ENCODE assay signal across 9 mouse cellular contexts in the genomic region with DNA sequence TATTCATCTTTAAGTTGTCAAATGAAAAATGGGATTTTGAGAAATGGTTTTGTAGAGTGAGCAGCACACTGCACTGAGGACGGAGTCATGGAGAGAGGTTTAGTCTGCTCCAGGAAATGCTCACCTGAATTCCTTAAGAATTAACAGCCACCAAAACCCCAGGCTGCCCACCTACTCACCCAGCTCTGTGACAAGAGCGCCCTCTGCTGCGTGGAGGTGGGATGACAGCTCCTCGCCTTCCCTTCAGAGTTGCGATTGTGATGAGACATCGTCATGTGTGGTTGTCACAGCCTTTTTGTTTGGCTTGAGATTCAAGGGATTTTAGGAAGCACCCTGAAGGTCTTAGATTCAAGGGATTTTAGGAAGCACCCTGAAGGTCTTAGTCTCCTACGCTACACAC. TPM values are rescaled to one million over a fixed set of nuclear protein-coding genes. Genes with fewer than 3 reads are reported as not detected.
DNase-seq lines count a peak whose midpoint lies in the region; ATAC-seq lines count a peak whose summit lies in the region.
"Had no signal": no experiment of that assay in that cellular context is flagged by ENCODE, and none has a peak within 500 bp of the region (broad histone marks: within the 10 kb centered on the region; RNA-seq: fewer than 3 reads in every experiment).

No protein-coding gene starts in this region.

- H3K4me1 ChIP-seq in forebrain, embryonic 11.5 days (replicated peaks; ENCODE audit: control insufficient read depth, insufficient read depth, low read length): peaks cover 8% of the 10 kb centered on the region; the same call in 1 of the 2 replicates
- H3K4me1 ChIP-seq in forebrain, embryonic 16.5 days (replicated peaks; ENCODE audit: control insufficient read depth, insufficient read depth, low read length): no peaks in the 10 kb centered on the region; the same call in 1 of the 2 replicates
- 0 out of 2 replicates have a peak, but pooled peaks cover 2% of the 10 kb centered on the region for H3K4me1 ChIP-seq in embryonic facial prominence, embryonic 14.5 days (ENCODE audit: control insufficient read depth, insufficient read depth, low read length)

- H3K36me3 ChIP-seq in forebrain, embryonic 11.5 days (ENCODE audit: control insufficient read depth, insufficient read depth, low read length): no peaks in the 10 kb centered on the region
- 0 out of 2 replicates have a peak, but pooled peaks cover 2% of the 10 kb centered on the region for H3K36me3 ChIP-seq in forebrain, embryonic 16.5 days (ENCODE audit: control insufficient read depth, insufficient read depth)
- H3K36me3 ChIP-seq in embryonic facial prominence, embryonic 14.5 days (ENCODE audit: control insufficient read depth, insufficient read depth, low read length): 0 out of 2 replicates have a peak, but pooled peaks cover 9% of the 10 kb centered on the region

- H3K27me3 ChIP-seq in forebrain, embryonic 11.5 days (ENCODE audit: control insufficient read depth, insufficient read depth, low read length): peaks cover 3% of the 10 kb centered on the region; the same call in 1 of the 2 replicates
- 0 out of 2 replicates have a peak, but pooled peaks cover under 1% of the 10 kb centered on the region for H3K27me3 ChIP-seq in forebrain, embryonic 16.5 days (replicated peaks; ENCODE audit: control insufficient read depth, insufficient read depth, low read length)
- 0 out of 2 replicates have a peak, but pooled peaks cover 2% of the 10 kb centered on the region for H3K27me3 ChIP-seq in embryonic facial prominence, embryonic 14.5 days (replicated peaks; ENCODE audit: control insufficient read depth, insufficient read depth, low read length)

- H3K4me2 ChIP-seq in forebrain, embryonic 11.5 days (ENCODE audit: low read depth, low read length, severe bottlenecking): no peak overlapping the region
- no peak overlapping the region for H3K4me2 ChIP-seq in forebrain, embryonic 16.5 days (ENCODE audit: low read length)
- no peak overlapping the region for H3K4me2 ChIP-seq in embryonic facial prominence, embryonic 14.5 days (ENCODE audit: low read depth, low read length)

- no peaks in the 10 kb centered on the region for H3K9me3 ChIP-seq in forebrain, embryonic 11.5 days (ENCODE audit: control insufficient read depth, low read length)
- no peaks in the 10 kb centered on the region for H3K9me3 ChIP-seq in forebrain, embryonic 16.5 days (ENCODE audit: control insufficient read depth, low read length)
- no peaks in the 10 kb centered on the region for H3K9me3 ChIP-seq in embryonic facial prominence, embryonic 14.5 days (ENCODE audit: control insufficient read depth, low read length)

- H3K27ac ChIP-seq in forebrain, embryonic 11.5 days (ENCODE audit: low read depth, low read length): no peak overlapping the region
- no peak overlapping the region for H3K27ac ChIP-seq in forebrain, embryonic 16.5 days (ENCODE audit: low read length)
- H3K27ac ChIP-seq in embryonic facial prominence, embryonic 14.5 days (replicated peaks; ENCODE audit: low read depth, low read length): no peak overlapping the region

- no peak for ATAC-seq in forebrain, embryonic 11.5 days (replicated peaks; ENCODE audit: low FRiP score)
- no peak for ATAC-seq in forebrain, embryonic 16.5 days
- 0 out of 2 replicates have a peak, but pooled peaks have one; percentile 42 for ATAC-seq in embryonic facial prominence, embryonic 14.5 days (ENCODE audit: low read depth)

- DNase-seq in forebrain, embryonic 11.5 days (ENCODE audit: low spot score): peak; percentile 88
- DNase-seq in A20 (ENCODE audit: low read depth, low spot score): peak; percentile 65
- DNase-seq in adrenal gland, postnatal 36 days: peak; percentile 68 to 79
- no peak for DNase-seq in embryonic facial prominence, embryonic 14.5 days (ENCODE audit: low spot score)
- peak; percentile 59 for DNase-seq in layer of hippocampus, adult 9-10 months (ENCODE audit: low spot score)
- DNase-seq in lung, postnatal 36 days: peak; percentile 79
- DNase-seq in spleen, postnatal 10 days (ENCODE audit: low spot score in 2 of 2): peak; percentile 38 to 78

- no peak overlapping the region for H3K4me3 ChIP-seq in forebrain, embryonic 11.5 days (ENCODE audit: low read depth, low read length)
- H3K4me3 ChIP-seq in forebrain, embryonic 16.5 days (replicated peaks; ENCODE audit: low read length): no peak overlapping the region
- no peak overlapping the region for H3K4me3 ChIP-seq in embryonic facial prominence, embryonic 14.5 days (ENCODE audit: low read depth, low read length)

- no peak overlapping the region for H3K9ac ChIP-seq in forebrain, embryonic 11.5 days (ENCODE audit: low read length)
- H3K9ac ChIP-seq in forebrain, embryonic 16.5 days (replicated peaks; ENCODE audit: low read depth, low read length): no peak overlapping the region
- no peak overlapping the region for H3K9ac ChIP-seq in embryonic facial prominence, embryonic 14.5 days (ENCODE audit: low read depth, low read length)

- WGBS in forebrain, embryonic 11.5 days: 31% methylated on average over 7 of the region's 7 CpGs
- 30% methylated on average over 7 of the region's 7 CpGs for WGBS in forebrain, embryonic 16.5 days
- 19% methylated on average over 7 of the region's 7 CpGs for WGBS in embryonic facial prominence, embryonic 14.5 days

RNA-seq across cellular contexts. Expression of a gene that starts 13.7 kb away (rescaled TPM):
- polyA plus RNA-seq in forebrain, embryonic 11.5 days (2014; fragmentation: Nextera tagmentation; extraction: Ambion mirVana): 14.5 and 16.2 TPM in 2 replicates
- polyA plus RNA-seq in forebrain, embryonic 16.5 days (2015; fragmentation: Nextera tagmentation; extraction: Ambion mirVana): 30.2 and 31.1 TPM in 2 replicates
- 100 to 1,000 TPM in 1 of 2 experiments, 10 to 100 TPM in 1; 57.8 to 136 TPM for total RNA-seq in adrenal gland, postnatal 36 days (2021)
- 21.1 and 23.9 TPM in 2 replicates for polyA plus RNA-seq in embryonic facial prominence, embryonic 14.5 days (2014; fragmentation: Nextera tagmentation; extraction: Ambion mirVana)

RNA-seq across cellular contexts. Expression of a gene that starts 17.0 kb away (rescaled TPM):
- polyA plus RNA-seq in forebrain, embryonic 11.5 days (2014; fragmentation: Nextera tagmentation; extraction: Ambion mirVana): not detected in 2 replicates
- not detected in 2 replicates for polyA plus RNA-seq in forebrain, embryonic 16.5 days (2015; fragmentation: Nextera tagmentation; extraction: Ambion mirVana)
- not detected for total RNA-seq in adrenal gland, postnatal 36 days (2021)
- not detected in 2 replicates for polyA plus RNA-seq in embryonic facial prominence, embryonic 14.5 days (2014; fragmentation: Nextera tagmentation; extraction: Ambion mirVana)
- total RNA-seq: hematopoietic stem cell, adult 5-6 weeks had no signal

RNA-seq across cellular contexts. Expression of a gene that starts 33.4 kb away (rescaled TPM):
- not detected in 2 replicates for polyA plus RNA-seq in forebrain, embryonic 11.5 days (2014; fragmentation: Nextera tagmentation; extraction: Ambion mirVana)
- not detected in 2 replicates for polyA plus RNA-seq in forebrain, embryonic 16.5 days (2015; fragmentation: Nextera tagmentation; extraction: Ambion mirVana)
- total RNA-seq in adrenal gland, postnatal 36 days (2021): not detected
- polyA plus RNA-seq in embryonic facial prominence, embryonic 14.5 days (2014; fragmentation: Nextera tagmentation; extraction: Ambion mirVana): not detected in 2 replicates
- total RNA-seq: hematopoietic stem cell, adult 5-6 weeks had no signal
